Mouse (Mus musculus): ENCODE data around the gene Slfn14. TPM values are rescaled to one million over a fixed set of nuclear protein-coding genes. Genes with fewer than 3 reads are reported as not detected.

The Slfn14 gene
- polyA plus RNA-seq, 1 experiment, result not detected

Other genes starting within 250 kb of the Slfn14 start
- gene Slfn2, start 221.6 kb downstream of the Slfn14 start, polyA plus RNA-seq (2012; rRNA removed), result 13.5 and 13.8 TPM in 2 replicates
- 1.1 and 1.7 TPM in 2 replicates for gene Slfn1, start 169.9 kb downstream of the Slfn14 start, polyA plus RNA-seq (2012; rRNA removed)
- 1.0 and 1.1 TPM in 2 replicates for gene Slfn4, start 111.5 kb downstream of the Slfn14 start, polyA plus RNA-seq (2012; rRNA removed)
- gene Slfn3, start 95.4 kb downstream of the Slfn14 start, polyA plus RNA-seq (2012; rRNA removed), result 1.5 and 2.0 TPM in 2 replicates
- gene Ap2b1, start 12.3 kb upstream of the Slfn14 start, polyA plus RNA-seq (2012; rRNA removed), result 37.1 and 46.7 TPM in 2 replicates
- gene Pex12, start 15.9 kb upstream of the Slfn14 start, polyA plus RNA-seq (2012; rRNA removed), result 10.6 and 11.0 TPM in 2 replicates
- 0.25 and 0.59 TPM in 2 replicates for gene Rasl10b, start 122.4 kb upstream of the Slfn14 start, polyA plus RNA-seq (2012; rRNA removed)
- gene Gas2l2, start 142.7 kb upstream of the Slfn14 start, polyA plus RNA-seq (2012; rRNA removed), result 0.14 and 0.19 TPM in 2 replicates
- 0.56 and 0.61 TPM in 2 replicates for gene 1700020L24Rik, start 151.0 kb upstream of the Slfn14 start, polyA plus RNA-seq (2012; rRNA removed)
- gene Mmp28, start 176.3 kb upstream of the Slfn14 start, polyA plus RNA-seq (2012; rRNA removed), result 12.7 and 16.8 TPM in 2 replicates
- 39.1 and 55.5 TPM in 2 replicates for gene Taf15, start 186.4 kb upstream of the Slfn14 start, polyA plus RNA-seq (2012; rRNA removed)
- gene Heatr9, start 235.4 kb upstream of the Slfn14 start, polyA plus RNA-seq (2012; rRNA removed), result 0.03 and 0.11 TPM in 2 replicates
- gene Ccl5, start 243.8 kb upstream of the Slfn14 start, polyA plus RNA-seq (2012; rRNA removed), result 14.9 and 15.6 TPM in 2 replicates

Data from urinary bladder, adult 2 months (tissue).